Mouse (Mus musculus) G1E (cell line): Measurements from ENCODE around the gene Cavin1.

ENCODE experiments used
- CTCF ChIP-seq: IDR thresholded peaks from 2 replicates; pipeline ENCODE4 v1.5.1; 2012; ENCODE audit warnings: low read depth, low read length, inconsistent platforms, mixed read lengths
- GATA1 ChIP-seq: IDR thresholded peaks from 2 replicates; pipeline ENCODE4 v1.6.1; 2012; ENCODE audit warnings: borderline replicate concordance, low read length, inconsistent platforms, mixed read lengths
- POLR2AphosphoS5 ChIP-seq: IDR thresholded peaks from 2 replicates; pipeline ENCODE4 v1.6.1; 2012; ENCODE audit warnings: low read depth, low read length, inconsistent platforms; ENCODE audit not compliant: insufficient replicate concordance

DNA sequence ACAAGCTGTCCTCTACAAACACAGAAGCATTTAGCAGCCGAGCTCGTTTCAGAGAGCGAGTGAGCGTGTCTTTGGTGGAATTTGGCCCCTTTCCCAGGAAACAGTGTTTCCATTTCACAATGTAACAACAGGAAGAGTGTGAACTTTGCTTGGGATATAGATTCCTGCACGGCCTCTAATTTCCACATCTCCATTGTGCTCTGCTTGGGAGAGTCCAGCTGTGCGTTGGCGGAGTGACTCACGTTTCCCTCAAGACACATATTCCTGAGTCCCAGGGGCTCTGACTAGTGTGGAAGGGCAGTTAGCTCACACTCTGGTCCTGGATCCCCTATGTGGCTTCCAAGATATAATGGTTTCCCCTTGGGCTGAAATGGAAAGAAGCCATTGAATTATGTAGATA, 9.2 kb upstream of the Cavin1 start:
- no peak for TF ChIP-seq CTCF
- TF ChIP-seq GATA1 = no peak
- no peak for TF ChIP-seq POLR2AphosphoS5
